In the genomic region with DNA sequence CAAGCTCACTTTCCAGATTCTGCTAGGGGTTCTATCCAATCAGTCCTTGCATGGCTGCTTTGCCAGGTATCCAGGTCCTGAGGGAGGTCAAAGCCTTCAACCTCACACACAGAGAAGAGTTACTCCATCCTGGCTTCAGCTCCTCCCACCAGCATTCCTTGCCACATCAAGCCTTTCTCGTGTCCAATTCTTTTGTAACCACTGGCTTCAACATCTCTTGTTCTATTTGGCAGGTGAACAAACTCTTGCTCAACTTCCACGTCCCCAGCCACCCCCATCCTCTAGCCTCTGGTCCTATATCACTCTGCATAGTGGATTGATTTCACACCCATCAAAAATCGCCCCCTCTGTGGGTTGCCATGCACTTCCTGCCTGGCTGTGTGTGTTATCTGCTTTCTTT, we compare ENCODE assay signal across 18 mouse cellular contexts.
DNase-seq lines count a peak whose midpoint lies in the region; ATAC-seq lines count a peak whose summit lies in the region.
"Had no signal": no experiment of that assay in that cellular context is flagged by ENCODE, and none has a peak within 500 bp of the region (broad histone marks: within the 10 kb centered on the region; RNA-seq: fewer than 3 reads in every experiment).

No protein-coding gene starts in this region.

- no peak overlapping the region for H3K4me2 ChIP-seq in midbrain, embryonic 14.5 days (ENCODE audit: low read length)
- H3K4me2 ChIP-seq: forebrain, embryonic 12.5 days; heart, embryonic 15.5 days had no signal

- H3K27me3 ChIP-seq in midbrain, embryonic 14.5 days (ENCODE audit: control insufficient read depth, insufficient read depth, low read length): no peaks in the 10 kb centered on the region
- H3K27me3 ChIP-seq: forebrain, embryonic 12.5 days; heart, embryonic 15.5 days had no signal

- no peaks in the 10 kb centered on the region for H3K9me3 ChIP-seq in midbrain, embryonic 14.5 days (ENCODE audit: control insufficient read depth, low read length)
- H3K9me3 ChIP-seq: embryonic facial prominence, embryonic 10.5 days; forebrain, embryonic 12.5 days; heart, embryonic 15.5 days had no signal

- no peak overlapping the region for H3K9ac ChIP-seq in midbrain, embryonic 14.5 days (replicated peaks; ENCODE audit: low read length)
- H3K9ac ChIP-seq: forebrain, embryonic 12.5 days; heart, embryonic 15.5 days had no signal

- peak; percentile 41 for DNase-seq in urinary bladder, postnatal 14 days (ENCODE audit: low spot score)
- no peak for DNase-seq in urinary bladder, postnatal 10 days (ENCODE audit: low spot score)
- peak; percentile 24 to 40 for DNase-seq in heart, postnatal 36 days
- DNase-seq in midbrain, embryonic 14.5 days: no peak
- no peak for DNase-seq in left cerebral cortex, adult 11 months (ENCODE audit: low spot score)
- no peak for DNase-seq in right cerebral cortex, postnatal 14 days
- DNase-seq: cerebellum, adult 11 months; left cerebral cortex, postnatal 4 days; thymus, postnatal 25 days had no signal

- WGBS in midbrain, embryonic 14.5 days: 81% methylated on average over 3 of the region's 3 CpGs

- H3K4me1 ChIP-seq in brown adipose tissue, adult 24 weeks (ENCODE audit: control insufficient read depth, insufficient read depth, insufficient read length, low read length): peaks cover 3% of the 10 kb centered on the region; the same call in 1 of the 2 replicates
- no peaks in the 10 kb centered on the region for H3K4me1 ChIP-seq in midbrain, embryonic 14.5 days (ENCODE audit: control insufficient read depth, insufficient read depth, low read length)
- H3K4me1 ChIP-seq: embryonic facial prominence, embryonic 10.5 days; forebrain, embryonic 12.5 days; heart, embryonic 15.5 days had no signal

- intact Hi-C loops in heart, postnatal 36 days (cut with DNase I): loop anchor here (5.0 kb wide), 2 partner anchors 41 to 151 kb away; a partner anchor contains a TSS

- ATAC-seq in midbrain, embryonic 14.5 days (ENCODE audit: low FRiP score, low TSS enrichment): no peak
- ATAC-seq: activated CD4-positive, CD25-positive, alpha-beta regulatory T cell, adult 4 months; intestine, embryonic 16.5 days had no signal

- H3K36me3 ChIP-seq in midbrain, embryonic 14.5 days (ENCODE audit: control insufficient read depth, insufficient read depth, low read length): peaks cover 62% of the 10 kb centered on the region
- H3K36me3 ChIP-seq: heart, embryonic 15.5 days had no signal

- no peak overlapping the region for H3K4me3 ChIP-seq in brown adipose tissue, adult 24 weeks (ENCODE audit: insufficient read depth, low read depth, low read length)
- no peak overlapping the region for H3K4me3 ChIP-seq in midbrain, embryonic 14.5 days (replicated peaks; ENCODE audit: low read depth, low read length)
- H3K4me3 ChIP-seq: embryonic facial prominence, embryonic 10.5 days; forebrain, embryonic 12.5 days; heart, embryonic 15.5 days; layer of hippocampus, adult 2 months; myocyte had no signal

- peak overlapping the region; percentile 78 for H3K27ac ChIP-seq in brown adipose tissue, adult 24 weeks (replicated peaks; ENCODE audit: low read depth, low read length)
- H3K27ac ChIP-seq in midbrain, embryonic 14.5 days (replicated peaks; ENCODE audit: low read depth, low read length): no peak overlapping the region
- H3K27ac ChIP-seq: embryonic facial prominence, embryonic 10.5 days; forebrain, embryonic 12.5 days; heart, embryonic 15.5 days; layer of hippocampus, adult 2 months; macrophage had no signal

Comparison
In these comparisons a context has a peak if more than half of its experiments do, and no peak if none do; other contexts are left out.
1. DNase-seq: peak in urinary bladder, postnatal 14 days (single experiment) and heart, postnatal 36 days (2 of 2); none in urinary bladder, postnatal 10 days (single experiment), midbrain, embryonic 14.5 days (single experiment), left cerebral cortex, adult 11 months (single experiment) and right cerebral cortex, postnatal 14 days (single experiment).